Mouse (Mus musculus) kidney, postnatal 0 days (tissue): ENCODE measurements around the gene Fam47e. TPM values are rescaled to one million over a fixed set of nuclear protein-coding genes. Genes with fewer than 3 reads are reported as not detected.
A peak's percentile ranks its signal among the peaks of the same experiment; 100 is the strongest.

Experiments
- ATAC-seq: fragments of 200-750 bp; cut with Nextera tagmentation; replicated peaks from 2 replicates; pipeline ENCODE4 v1.8.0; 2017; ENCODE audit warnings: low read depth, moderate number of reproducible peaks, moderate TSS enrichment, moderate library complexity; ENCODE audit not compliant: low FRiP score
- DNase-seq: peaks from one replicate; pipeline ENCODE4 v3.0.0-alpha.2; 2016; ENCODE audit warnings: low spot score
- H3K27ac ChIP-seq: fragments of 300-500 bp; sonication (generic); 2 replicates; pipeline ENCODE4 v1.5.1; 2014; ENCODE audit warnings: mild to moderate bottlenecking
- H3K27me3 ChIP-seq: fragments of 300-500 bp; sonication (generic); 2 replicates; pipeline ENCODE4 v1.6.1; 2014; ENCODE audit warnings: low read length, mixed read lengths; ENCODE audit not compliant: insufficient read depth
- H3K36me3 ChIP-seq: fragments of 300-500 bp; sonication (generic); 2 replicates; pipeline ENCODE4 v1.6.1; 2014; ENCODE audit warnings: low read length, mixed read lengths; ENCODE audit not compliant: insufficient read depth
- H3K4me1 ChIP-seq: fragments of 300-500 bp; sonication (generic); replicated peaks from 2 replicates; pipeline ENCODE4 v1.6.1; 2014; ENCODE audit warnings: antibody characterized with exemption, low read length, mixed read lengths; ENCODE audit not compliant: insufficient read depth
- H3K4me2 ChIP-seq: fragments of 300-500 bp; sonication (generic); 2 replicates; pipeline ENCODE4 v1.6.1; 2014; ENCODE audit warnings: mild to moderate bottlenecking, low read length, moderate library complexity, mixed read lengths
- H3K4me3 ChIP-seq: fragments of 300-500 bp; sonication (generic); replicated peaks from 2 replicates; pipeline ENCODE4 v1.5.1; 2014; ENCODE audit warnings: low read depth, low read length
- H3K9ac ChIP-seq: fragments of 300-500 bp; sonication (generic); 2 replicates; pipeline ENCODE4 v1.6.1; 2014; ENCODE audit warnings: low read depth, low read length
- H3K9me3 ChIP-seq: fragments of 300-500 bp; sonication (generic); replicated peaks from 2 replicates; pipeline ENCODE4 v1.6.1; 2016; ENCODE audit warnings: low read length, inconsistent platforms, mixed read lengths
- CTCF ChIP-seq: IDR thresholded peaks from 2 replicates; pipeline ENCODE4 v1.5.1; 2016; ENCODE audit warnings: antibody characterized with exemption, low read depth, mild to moderate bottlenecking, moderate library complexity
- WGBS: fragments of 180-500 bp; shearing (Covaris S2); extraction: QIAGEN DNeasy Blood & Tissue Kit; methylation state at CpG from one replicate; pipeline ENCODE4 v1.1.7; 2014; 5-methylcytosine and 5-hydroxymethylcytosine counted together
- polyA plus RNA-seq: library from polyadenylated mRNA; unstranded; fragments of >200 nt; fragmentation: Nextera tagmentation; extraction: Ambion mirVana; gene quantifications from 2 replicates; pipeline ENCODE4 v1.2.1, GENCODE M21; 2015

Fam47e gene
- polyA plus RNA-seq, result 0.19 and 0.25 TPM in 2 replicates

- Histone ChIP-seq H3K36me3 (no peaks in the 10 kb centered on the region), H3K4me3 (no peak within 1 kb of the TSS), H3K4me1 (no peaks in the 10 kb centered on the region), H3K9ac (no peak within 1 kb of the TSS), H3K27me3 (no peaks in the 10 kb centered on the region), H3K27ac (no peak within 1 kb of the TSS), H3K4me2 (0 out of 2 replicates have a peak within 1 kb of the TSS, but pooled peaks have one; percentile 2), H3K9me3 (no peaks in the 10 kb centered on the region)
- no peak for TF ChIP-seq CTCF
- DNase-seq (peak; percentile 6), ATAC-seq (peak; percentile 77; the same call in 1 of the 2 replicates)
- WGBS, result 56% methylated on average over 16 of the region's 16 CpGs
Observed at GRCm38 (mm10) chr5:92554891-92555511, at the start of gene Fam47e. Gene Fam47e, plus strand, starts transcription at chr5:92555069.

- TF ChIP-seq CTCF, result peak; percentile 77
- H3K9me3 ChIP-seq, result no peaks in the 10 kb centered on the region
- no peaks in the 10 kb centered on the region for H3K27me3 ChIP-seq
- H3K4me3 ChIP-seq, result peak overlapping the region; percentile 66
- ATAC-seq (peak; percentile 98), DNase-seq (peak; percentile 98)
- no peaks in the 10 kb centered on the region for H3K36me3 ChIP-seq
- H3K9ac ChIP-seq, result peak overlapping the region; percentile 80
- H3K27ac ChIP-seq, result peak overlapping the region; percentile 91
- peak overlapping the region; percentile 90 for H3K4me2 ChIP-seq
- under 1% methylated on average over 48 of the region's 48 CpGs for WGBS
- H3K4me1 ChIP-seq, result 0 out of 2 replicates have a peak, but pooled peaks cover 9% of the 10 kb centered on the region
Observed at GRCm38 (mm10) chr5:92505402-92505865, 49.4 kb upstream of the Fam47e start.

- peak; percentile 77 for DNase-seq
Observed at GRCm38 (mm10) chr5:92506301-92506729, 48.6 kb upstream of the Fam47e start.

GRCm38 (mm10) chr5:92506733-92507132 is 48.1 kb upstream of the Fam47e start, which contains the start of gene Scarb2:
Gene Scarb2, minus strand, starts transcription at chr5:92506833.
- ATAC-seq, result no peak
- no peaks in the 10 kb centered on the region for H3K27me3 ChIP-seq
- H3K27ac ChIP-seq, result peak within 1 kb of the TSS; percentile 91
- H3K4me3 ChIP-seq, result peak within 1 kb of the TSS; percentile 66
- 0 out of 2 replicates have a peak, but pooled peaks cover 9% of the 10 kb centered on the region for H3K4me1 ChIP-seq
- TF ChIP-seq CTCF, result no peak
- no peaks in the 10 kb centered on the region for H3K36me3 ChIP-seq
- peak within 1 kb of the TSS; percentile 46 for H3K9ac ChIP-seq
- H3K9me3 ChIP-seq, result no peaks in the 10 kb centered on the region
- H3K4me2 ChIP-seq, result peak within 1 kb of the TSS; percentile 90
- no peak for DNase-seq

More at GRCm38 (mm10) chr5:92506301-92506729, 48.6 kb upstream of the Fam47e start:
- peak overlapping the region; percentile 90 for H3K4me2 ChIP-seq
- 0 out of 2 replicates have a peak overlapping the region, but pooled peaks have one; percentile 46 for H3K9ac ChIP-seq
- WGBS, result 24% methylated on average over 4 of the region's 4 CpGs
- H3K9me3 ChIP-seq, result no peaks in the 10 kb centered on the region
- H3K36me3 ChIP-seq, result no peaks in the 10 kb centered on the region
- no peak for ATAC-seq
- TF ChIP-seq CTCF, result peak; percentile 64
- H3K27ac ChIP-seq, result peak overlapping the region; percentile 91
- no peaks in the 10 kb centered on the region for H3K27me3 ChIP-seq
- H3K4me3 ChIP-seq, result no peak overlapping the region
- 0 out of 2 replicates have a peak, but pooled peaks cover 9% of the 10 kb centered on the region for H3K4me1 ChIP-seq

GRCm38 (mm10) chr5:92508853-92509252 is 46.0 kb upstream of the Fam47e start:
- no peak overlapping the region for H3K4me3 ChIP-seq
- DNase-seq (no peak), ATAC-seq (no peak)
- no peak overlapping the region for H3K4me2 ChIP-seq
- H3K9me3 ChIP-seq, result no peaks in the 10 kb centered on the region
- no peak overlapping the region for H3K9ac ChIP-seq
- H3K27ac ChIP-seq, result no peak overlapping the region
- 0 out of 2 replicates have a peak, but pooled peaks cover 8% of the 10 kb centered on the region for H3K4me1 ChIP-seq
- no peaks in the 10 kb centered on the region for H3K27me3 ChIP-seq
- WGBS, result 88% methylated on average over 5 of the region's 5 CpGs
- H3K36me3 ChIP-seq, result no peaks in the 10 kb centered on the region
- TF ChIP-seq CTCF, result no peak

GRCm38 (mm10) chr5:92511256-92511655 is 43.6 kb upstream of the Fam47e start:
- no peaks in the 10 kb centered on the region for H3K4me1 ChIP-seq

More at GRCm38 (mm10) chr5:92511256-92511655, 43.6 kb upstream of the Fam47e start:
- no peak overlapping the region for H3K27ac ChIP-seq
- no peak for ATAC-seq
- no peak overlapping the region for H3K9ac ChIP-seq
- no peaks in the 10 kb centered on the region for H3K9me3 ChIP-seq
- DNase-seq, result no peak
- no peaks in the 10 kb centered on the region for H3K36me3 ChIP-seq
- no peak overlapping the region for H3K4me2 ChIP-seq
- no peak for TF ChIP-seq CTCF
- H3K27me3 ChIP-seq, result no peaks in the 10 kb centered on the region
- no peak overlapping the region for H3K4me3 ChIP-seq
